Mouse (Mus musculus) bone marrow, adult 2 months (tissue): ENCODE data around the gene Lpcat3. TPM values are rescaled to one million over a fixed set of nuclear protein-coding genes. Genes with fewer than 3 reads are reported as not detected.
"Not testable (repeated sequence)": the region's sequence is repeated elsewhere in the genome, so short reads cannot be mapped to it uniquely, and the experiment has no call there.

Source experiments
- H3K27ac ChIP-seq: fragments of 200-500 bp; 2 replicates; pipeline ENCODE4 v1.5.1; 2012; ENCODE audit warnings: low read depth, mild to moderate bottlenecking, control low read depth, inconsistent platforms, low read length; ENCODE audit not compliant: control insufficient read depth, poor library complexity, insufficient read depth
- H3K4me1 ChIP-seq: fragments of 200-500 bp; 2 replicates; pipeline ENCODE4 v1.6.1; 2011; ENCODE audit warnings: low read length; ENCODE audit not compliant: control insufficient read depth, insufficient read depth
- H3K4me3 ChIP-seq: fragments of 200-500 bp; replicated peaks from 2 replicates; pipeline ENCODE3; 2011; ENCODE audit warnings: mild to moderate bottlenecking, low read depth, low read length, control low read depth; ENCODE audit not compliant: control insufficient read depth
- CTCF ChIP-seq: fragments of 200-500 bp; IDR thresholded peaks from 2 replicates; pipeline ENCODE4 v1.5.1; 2011; ENCODE audit warnings: low read length, control low read depth; ENCODE audit not compliant: control insufficient read depth, insufficient read depth
- POLR2A ChIP-seq: fragments of 200-500 bp; IDR thresholded peaks from 2 replicates; pipeline ENCODE4 v1.6.1; 2011; ENCODE audit warnings: low read depth, mild to moderate bottlenecking, control low read depth, low read length, borderline replicate concordance; ENCODE audit not compliant: control insufficient read depth
- WGBS: fragments of 180-500 bp; shearing (Covaris S2); methylation state at CpG from one replicate; pipeline ENCODE4 v1.1.7; 2018; 5-methylcytosine and 5-hydroxymethylcytosine counted together
- polyA plus RNA-seq: library from polyadenylated mRNA; stranded (reverse); fragments of >200 nt; gene quantifications from 2 replicates; pipeline ENCODE4 v1.2.4, GENCODE M21; 2011; ENCODE audit warnings: low replicate concordance; ENCODE audit not compliant: missing spikeins, insufficient read depth, insufficient read length

Lpcat3 gene
- polyA plus RNA-seq, 1 experiment, result 77.5 TPM

DNA sequence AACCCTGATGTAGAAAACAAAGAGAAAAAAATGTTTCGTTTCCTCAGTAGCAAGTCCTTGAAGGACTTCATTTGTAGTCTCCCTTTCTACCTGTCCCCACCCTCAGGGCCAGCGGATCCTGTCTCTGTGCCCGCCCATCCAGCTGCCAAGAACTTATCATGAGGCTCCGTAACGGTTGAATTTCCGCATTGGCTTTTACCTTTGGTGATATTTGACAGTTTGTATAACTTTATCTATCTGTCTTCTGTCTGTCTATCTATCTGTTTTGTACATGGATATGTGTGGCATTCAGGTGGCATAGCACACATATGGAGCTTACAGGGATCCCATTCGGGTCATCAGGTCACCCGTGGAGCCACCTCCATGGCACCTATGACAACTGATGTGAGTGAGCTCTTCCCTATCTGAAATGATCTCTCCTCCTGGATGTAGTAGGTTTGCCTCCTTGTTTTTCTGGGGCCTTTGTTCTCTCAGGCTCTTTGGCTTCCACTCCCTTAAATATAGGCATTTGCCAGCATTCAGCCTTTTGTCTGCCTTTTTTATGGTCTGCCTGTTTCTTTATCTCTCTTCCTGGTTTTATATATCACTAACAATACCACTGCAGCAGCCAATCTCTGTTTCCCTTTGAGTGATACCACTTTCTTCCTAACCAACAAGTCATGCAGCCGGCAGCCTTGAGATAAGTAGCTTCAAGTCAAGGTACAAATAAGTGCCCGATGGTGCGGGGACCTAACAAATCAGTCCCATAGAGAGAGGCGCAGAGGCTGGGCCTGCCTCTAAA is 23.0 kb downstream of the Lpcat3 start:
- TF ChIP-seq CTCF (no peak), POLR2A (no peak)
- no peak overlapping the region for H3K27ac ChIP-seq
- WGBS, result 59% methylated on average over 12 of the region's 12 CpGs
- H3K4me1 ChIP-seq, result peaks cover 1% of the 10 kb centered on the region; the same call in 1 of the 2 replicates
- no peak overlapping the region for H3K4me3 ChIP-seq

DNA sequence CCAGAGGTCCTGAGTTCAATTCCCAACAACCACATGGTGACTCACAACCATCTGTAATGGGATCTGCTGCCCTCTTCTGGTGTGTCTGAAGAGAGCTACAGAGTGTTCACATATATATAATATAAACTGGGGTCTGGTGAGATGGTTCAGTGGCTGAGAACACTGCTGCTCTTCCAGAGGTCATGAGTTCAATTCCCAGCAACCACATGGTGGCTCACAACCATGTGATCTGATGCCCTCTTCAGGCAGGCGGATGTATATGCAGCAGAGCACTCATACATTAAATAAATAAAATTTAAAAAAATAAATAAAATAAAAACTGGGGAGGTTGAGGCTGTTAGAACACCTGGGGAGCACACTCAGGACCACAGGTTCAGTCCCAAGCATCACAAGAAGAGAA is 23.8 kb downstream of the Lpcat3 start:
- H3K4me3 ChIP-seq, H3K27ac ChIP-seq, H3K4me1 ChIP-seq: not testable (repeated sequence)
- WGBS, result 76% methylated on average over 1 of the region's 1 CpGs

DNA sequence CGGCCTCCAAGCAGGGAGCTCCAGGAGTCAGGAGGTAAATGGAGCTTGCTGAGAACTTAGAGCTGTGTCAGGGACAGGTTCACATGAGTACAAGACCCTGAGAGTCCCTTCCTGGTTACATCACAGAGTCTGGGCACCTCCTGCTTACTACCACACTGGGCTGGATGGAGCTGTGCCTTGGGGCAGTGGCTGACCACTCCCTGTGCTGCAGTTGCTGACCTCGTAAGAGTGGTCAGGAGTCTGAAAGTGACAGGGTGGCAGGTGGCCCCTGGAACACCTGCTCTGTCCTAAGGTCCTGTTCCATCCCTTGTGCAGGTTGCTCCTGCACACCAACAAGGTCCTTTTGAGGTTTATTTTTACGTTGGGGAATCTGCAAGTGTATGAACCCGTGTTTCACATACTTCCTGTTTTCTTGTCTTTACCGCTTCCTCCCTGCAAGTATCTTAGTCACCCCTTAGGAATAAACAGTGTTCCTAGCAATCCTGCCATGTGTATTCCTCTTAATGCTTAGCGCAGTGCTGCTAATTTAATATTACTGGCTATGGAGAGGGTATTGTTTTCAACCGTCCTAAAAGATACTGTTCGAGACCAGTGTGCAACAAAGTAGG is 25.4 kb downstream of the Lpcat3 start:
- 32% methylated on average over 8 of the region's 8 CpGs for WGBS
- H3K4me3 ChIP-seq, result peak overlapping the region; percentile 21
- H3K4me1 ChIP-seq, result peaks cover 1% of the 10 kb centered on the region; the same call in 1 of the 2 replicates
- H3K27ac ChIP-seq, result peak overlapping the region; percentile 48
- TF ChIP-seq POLR2A (no peak), CTCF (no peak)

DNA sequence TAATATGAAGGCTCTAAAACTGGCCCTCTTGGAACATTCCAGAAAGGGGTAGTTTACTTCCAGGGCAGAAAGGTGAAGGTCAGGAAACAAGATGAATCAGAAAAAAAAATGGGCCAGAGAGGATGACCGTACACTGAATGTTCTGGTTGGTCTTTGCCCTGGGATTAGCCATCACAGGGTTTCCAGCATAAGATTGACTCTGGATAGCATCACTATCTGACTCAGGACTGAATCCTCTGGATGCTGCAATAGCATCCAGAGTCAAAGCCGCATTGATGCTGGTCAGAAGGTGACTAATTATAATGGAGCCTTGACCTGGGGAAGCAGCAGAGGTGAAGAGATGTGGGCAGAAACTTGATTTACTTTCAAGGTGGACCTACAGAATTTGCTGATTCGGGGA is 26.2 kb downstream of the Lpcat3 start:
- WGBS, result 90% methylated on average over 3 of the region's 3 CpGs
- Histone ChIP-seq H3K27ac (no peak overlapping the region), H3K4me1 (peaks cover 1% of the 10 kb centered on the region; the same call in 1 of the 2 replicates), H3K4me3 (no peak overlapping the region)
- TF ChIP-seq CTCF (no peak), POLR2A (no peak)

DNA sequence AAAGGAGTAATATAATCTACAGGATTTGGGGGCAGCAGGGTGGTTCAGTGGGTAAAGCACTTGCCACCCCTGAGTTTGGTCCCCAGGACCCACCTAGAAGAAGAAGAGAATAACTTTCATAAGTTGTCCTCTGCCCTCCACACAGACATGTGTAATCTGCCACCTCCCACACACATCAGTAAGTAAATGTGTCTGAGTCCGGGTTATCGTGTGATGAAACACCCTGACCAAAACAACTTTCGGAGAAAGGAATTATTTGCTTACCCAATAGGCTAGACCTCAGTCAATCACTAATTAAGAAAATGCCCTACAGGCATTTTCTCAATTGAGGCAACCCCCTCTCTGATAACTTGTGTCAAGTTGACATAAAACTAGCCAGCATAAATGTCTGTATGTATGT is 27.7 kb downstream of the Lpcat3 start:
- no peak overlapping the region for H3K27ac ChIP-seq
- 59% methylated on average over 3 of the region's 3 CpGs for WGBS
- no peak for TF ChIP-seq CTCF
- TF ChIP-seq POLR2A, result no peak
- H3K4me3 ChIP-seq, result no peak overlapping the region
- peaks cover 1% of the 10 kb centered on the region; the same call in 1 of the 2 replicates for H3K4me1 ChIP-seq

DNA sequence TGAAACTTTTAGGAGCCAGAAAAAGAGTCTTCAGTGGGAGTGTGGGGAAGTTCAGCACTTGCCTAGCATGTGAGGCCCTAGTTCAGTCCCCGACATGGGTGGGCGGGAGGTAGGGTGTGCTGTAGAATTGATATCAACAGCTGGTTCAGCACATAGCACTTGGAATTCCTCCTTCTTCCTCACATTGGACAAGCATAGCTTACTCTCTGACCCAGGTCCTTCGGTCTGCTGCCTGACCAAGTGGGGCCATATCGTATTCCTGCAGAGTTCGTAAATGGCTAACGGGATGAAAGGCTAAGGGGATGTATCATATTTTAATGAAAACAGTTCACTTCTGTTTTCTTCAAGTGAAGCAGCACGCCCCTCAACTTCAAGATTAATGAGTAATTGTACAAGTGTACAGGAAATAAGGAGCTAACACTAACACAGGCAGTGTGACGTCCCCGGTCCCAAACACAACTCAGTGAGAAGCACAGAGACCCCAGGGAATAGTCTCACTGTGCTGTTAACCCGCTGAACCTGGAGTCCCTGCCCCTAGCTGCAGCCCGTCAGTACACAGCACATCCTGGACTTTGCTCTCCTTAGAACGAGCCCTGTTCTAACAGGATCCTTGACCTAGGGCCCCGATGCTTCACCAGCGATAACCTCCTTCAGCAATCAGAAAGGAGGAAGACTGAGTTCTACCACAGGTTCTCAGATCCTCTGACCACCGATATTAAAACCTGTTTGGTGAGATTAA is 30.6 kb downstream of the Lpcat3 start:
- Histone ChIP-seq H3K27ac (no peak overlapping the region), H3K4me3 (no peak overlapping the region), H3K4me1 (no peaks in the 10 kb centered on the region)
- TF ChIP-seq CTCF, result no peak
- no peak for TF ChIP-seq POLR2A
- WGBS, result 58% methylated on average over 15 of the region's 15 CpGs

DNA sequence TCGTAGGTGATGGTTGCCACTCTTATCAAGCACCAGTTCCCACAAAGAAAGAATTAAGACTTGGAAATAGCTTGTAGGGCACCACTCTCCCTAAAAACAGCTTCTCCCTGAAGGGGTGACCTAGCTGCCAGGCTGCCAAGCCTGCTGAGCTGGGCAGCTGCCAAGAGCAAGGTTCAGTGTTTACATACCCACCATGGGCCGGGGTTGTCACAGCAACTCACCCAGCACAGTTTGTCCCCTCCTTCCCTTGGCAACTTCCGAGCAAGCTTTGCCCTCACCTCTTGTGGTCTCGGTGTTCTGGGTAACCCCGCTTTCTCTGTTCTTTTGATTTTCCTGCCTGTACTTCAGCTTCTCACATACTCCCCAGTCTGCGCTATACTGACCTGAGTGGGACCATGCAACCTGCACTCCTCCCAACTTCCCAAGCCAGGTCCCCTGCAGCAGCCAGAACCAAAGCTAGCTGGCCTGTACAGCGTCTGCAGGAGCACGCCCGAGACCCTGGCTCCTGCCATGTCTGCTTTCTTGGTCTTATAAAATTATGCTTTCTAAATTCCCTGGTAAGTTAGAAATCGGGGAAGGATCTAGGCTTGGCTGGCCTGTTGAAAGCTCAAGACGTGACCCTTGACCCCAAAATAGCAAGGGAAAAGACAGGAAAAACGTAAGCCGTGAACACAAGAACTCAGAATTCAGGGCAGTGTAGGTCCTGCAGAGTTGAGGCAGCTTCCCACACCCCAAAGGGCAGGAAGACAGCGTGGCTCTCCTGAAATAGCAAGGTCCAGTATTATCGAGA is 31.5 kb downstream of the Lpcat3 start:
- TF ChIP-seq POLR2A, result no peak
- no peak for TF ChIP-seq CTCF
- Histone ChIP-seq H3K4me1 (no peaks in the 10 kb centered on the region), H3K4me3 (no peak overlapping the region), H3K27ac (no peak overlapping the region)
- WGBS, result 66% methylated on average over 15 of the region's 15 CpGs
